Mouse (Mus musculus): ENCODE results near the gene Tnik. TPM values are rescaled to one million over a fixed set of nuclear protein-coding genes. Genes with fewer than 3 reads are reported as not detected.

The Tnik gene
- total and polyA plus RNA-seq, 2 experiments from 2014 or later: 58.2 to 118 TPM

- no peak overlapping the region for H3K9ac ChIP-seq (replicated peaks; ENCODE audit: low read length, poor library complexity, severe bottlenecking)
- H3K4me3 ChIP-seq (ENCODE audit: low read depth, low read length): no peak overlapping the region
- H3K4me1 ChIP-seq (ENCODE audit: insufficient read depth, low read length): no peaks in the 10 kb centered on the region
- no peaks in the 10 kb centered on the region for H3K27me3 ChIP-seq (ENCODE audit: insufficient read depth, low read length)
- WGBS: 70% methylated on average over 4 of the region's 4 CpGs
- H3K4me2 ChIP-seq (ENCODE audit: low read depth, low read length, poor library complexity, severe bottlenecking): no peak overlapping the region
- ATAC-seq (ENCODE audit: low FRiP score) (no peak), DNase-seq (ENCODE audit: low spot score) (no peak)
- no peaks in the 10 kb centered on the region for H3K36me3 ChIP-seq (ENCODE audit: insufficient read depth, low read length)
- no peak overlapping the region for H3K27ac ChIP-seq (ENCODE audit: low read depth, low read length)
- H3K9me3 ChIP-seq (ENCODE audit: low read length): no peaks in the 10 kb centered on the region
- no peak for TF ChIP-seq CTCF (IDR thresholded peaks at IDR 0.05)
These were observed 204.9 kb downstream of the Tnik start for GRCm38 (mm10) chr3:28467871-28468285.

- Histone ChIP-seq H3K4me1 (ENCODE audit: insufficient read depth, low read length) (no peaks in the 10 kb centered on the region), H3K4me2 (ENCODE audit: low read depth, low read length, poor library complexity, severe bottlenecking) (no peak overlapping the region), H3K27ac (ENCODE audit: low read depth, low read length) (no peak overlapping the region), H3K27me3 (ENCODE audit: insufficient read depth, low read length) (no peaks in the 10 kb centered on the region), H3K4me3 (ENCODE audit: low read depth, low read length) (no peak overlapping the region), H3K36me3 (ENCODE audit: insufficient read depth, low read length) (no peaks in the 10 kb centered on the region), H3K9ac (replicated peaks; ENCODE audit: low read length, poor library complexity, severe bottlenecking) (no peak overlapping the region), H3K9me3 (ENCODE audit: low read length) (no peaks in the 10 kb centered on the region)
- ATAC-seq (ENCODE audit: low FRiP score) (no peak), DNase-seq (ENCODE audit: low spot score) (no peak)
- no peak for TF ChIP-seq CTCF (IDR thresholded peaks at IDR 0.05)
- 76% methylated on average over 1 of the region's 1 CpGs for WGBS
These were observed 210.4 kb downstream of the Tnik start for GRCm38 (mm10) chr3:28473439-28473838.

DNA sequence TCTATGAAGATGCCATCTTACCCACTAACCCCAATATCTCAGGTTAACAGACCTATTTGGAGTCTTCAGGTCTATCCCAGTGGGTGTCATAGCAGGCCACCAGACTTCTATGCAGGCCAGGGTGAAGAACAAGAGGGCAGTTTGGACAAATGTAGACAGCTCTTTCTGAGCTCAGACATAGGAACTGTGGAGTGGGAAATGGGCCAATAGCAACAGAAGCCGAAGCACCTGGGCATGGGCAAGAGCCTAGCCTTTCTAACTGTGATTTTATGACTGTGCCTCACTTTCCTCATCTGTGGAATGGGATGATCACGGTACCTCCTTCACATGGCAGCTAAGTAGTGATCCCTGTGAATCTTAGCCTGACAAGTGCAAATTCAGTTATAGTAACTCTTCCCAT, 214.4 kb downstream of the Tnik start:
- Histone ChIP-seq H3K27ac (ENCODE audit: low read depth, low read length) (no peak overlapping the region), H3K4me3 (ENCODE audit: low read depth, low read length) (no peak overlapping the region), H3K9me3 (ENCODE audit: low read length) (no peaks in the 10 kb centered on the region), H3K4me1 (ENCODE audit: insufficient read depth, low read length) (peaks cover 4% of the 10 kb centered on the region; the same call in 1 of the 2 replicates), H3K9ac (replicated peaks; ENCODE audit: low read length, poor library complexity, severe bottlenecking) (no peak overlapping the region), H3K27me3 (ENCODE audit: insufficient read depth, low read length) (no peaks in the 10 kb centered on the region), H3K4me2 (ENCODE audit: low read depth, low read length, poor library complexity, severe bottlenecking) (no peak overlapping the region), H3K36me3 (ENCODE audit: insufficient read depth, low read length) (no peaks in the 10 kb centered on the region)
- ATAC-seq (ENCODE audit: low FRiP score): no peak
- 92% methylated on average over 2 of the region's 2 CpGs for WGBS
- no peak for TF ChIP-seq CTCF (IDR thresholded peaks at IDR 0.05)
- DNase-seq (ENCODE audit: low spot score): no peak

GRCm38 (mm10) chr3:28485716-28486115, 222.7 kb downstream of the Tnik start:
- H3K9me3 ChIP-seq (ENCODE audit: low read length): no peaks in the 10 kb centered on the region
- H3K4me1 ChIP-seq (ENCODE audit: insufficient read depth, low read length): no peaks in the 10 kb centered on the region
- H3K4me3 ChIP-seq (ENCODE audit: low read depth, low read length): no peak overlapping the region
- H3K27me3 ChIP-seq (ENCODE audit: insufficient read depth, low read length): no peaks in the 10 kb centered on the region
- no peaks in the 10 kb centered on the region for H3K36me3 ChIP-seq (ENCODE audit: insufficient read depth, low read length)
- no peak for DNase-seq (ENCODE audit: low spot score)
- no peak for TF ChIP-seq CTCF (IDR thresholded peaks at IDR 0.05)
- 82% methylated on average over 7 of the region's 7 CpGs for WGBS
- H3K27ac ChIP-seq (ENCODE audit: low read depth, low read length): no peak overlapping the region
- H3K4me2 ChIP-seq (ENCODE audit: low read depth, low read length, poor library complexity, severe bottlenecking): no peak overlapping the region
- ATAC-seq (ENCODE audit: low FRiP score): no peak
- no peak overlapping the region for H3K9ac ChIP-seq (replicated peaks; ENCODE audit: low read length, poor library complexity, severe bottlenecking)

GRCm38 (mm10) chr3:28487418-28487817, 224.4 kb downstream of the Tnik start:
- H3K9me3 ChIP-seq (ENCODE audit: low read length): no peaks in the 10 kb centered on the region
- H3K4me2 ChIP-seq (ENCODE audit: low read depth, low read length, poor library complexity, severe bottlenecking): no peak overlapping the region
- 0 out of 2 replicates have a peak, but pooled peaks have one; percentile 18 for ATAC-seq (ENCODE audit: low FRiP score)
- peak overlapping the region; percentile 1; the same call in 1 of the 2 replicates for H3K27ac ChIP-seq (ENCODE audit: low read depth, low read length)
- H3K4me3 ChIP-seq (ENCODE audit: low read depth, low read length): no peak overlapping the region
- WGBS: 45% methylated on average over 9 of the region's 9 CpGs
- no peaks in the 10 kb centered on the region for H3K36me3 ChIP-seq (ENCODE audit: insufficient read depth, low read length)
- no peak overlapping the region for H3K9ac ChIP-seq (replicated peaks; ENCODE audit: low read length, poor library complexity, severe bottlenecking)
- no peak for DNase-seq (ENCODE audit: low spot score)
- peaks cover 11% of the 10 kb centered on the region; the same call in 1 of the 2 replicates for H3K4me1 ChIP-seq (ENCODE audit: insufficient read depth, low read length)
- no peaks in the 10 kb centered on the region for H3K27me3 ChIP-seq (ENCODE audit: insufficient read depth, low read length)
- TF ChIP-seq CTCF (IDR thresholded peaks at IDR 0.05): no peak

GRCm38 (mm10) chr3:28491085-28492041, 228.3 kb downstream of the Tnik start:
- TF ChIP-seq CTCF (IDR thresholded peaks at IDR 0.05): no peak
- DNase-seq (ENCODE audit: low spot score) (no peak), ATAC-seq (ENCODE audit: low FRiP score) (peak; percentile 56)
- WGBS: 13% methylated on average over 11 of the region's 11 CpGs
- H3K4me3 ChIP-seq (ENCODE audit: low read depth, low read length): no peak overlapping the region
- H3K27ac ChIP-seq (ENCODE audit: low read depth, low read length): peak overlapping the region; percentile 75
- peaks cover 11% of the 10 kb centered on the region; the same call in 1 of the 2 replicates for H3K4me1 ChIP-seq (ENCODE audit: insufficient read depth, low read length)
- no peak overlapping the region for H3K9ac ChIP-seq (replicated peaks; ENCODE audit: low read length, poor library complexity, severe bottlenecking)
- H3K9me3 ChIP-seq (ENCODE audit: low read length): no peaks in the 10 kb centered on the region
- no peaks in the 10 kb centered on the region for H3K36me3 ChIP-seq (ENCODE audit: insufficient read depth, low read length)
- H3K4me2 ChIP-seq (ENCODE audit: low read depth, low read length, poor library complexity, severe bottlenecking): no peak overlapping the region
- H3K27me3 ChIP-seq (ENCODE audit: insufficient read depth, low read length): no peaks in the 10 kb centered on the region
